Mouse (Mus musculus) inflammation-experienced regulatory T-cells, adult 6 months (primary cell): Measurements from ENCODE around the gene Trak1. TPM values are rescaled to one million over a fixed set of nuclear protein-coding genes. Genes with fewer than 3 reads are reported as not detected.
A peak's percentile ranks its signal among the peaks of the same experiment; 100 is the strongest.

Source experiments
- ATAC-seq: one replicate; pipeline ENCODE4 v1.8.0; 2017
- polyA plus RNA-seq, 3 experiments: library from polyadenylated mRNA; unstranded; fragments of 100-300 nt; shearing (Covaris generic); gene quantifications; one replicate each; pipeline ENCODE4 v1.2.1; 2017

Trak1 gene
- polyA plus RNA-seq, 3 experiments from 2014 or later: 7.5 to 12.9 (median 11.8) TPM

DNA sequence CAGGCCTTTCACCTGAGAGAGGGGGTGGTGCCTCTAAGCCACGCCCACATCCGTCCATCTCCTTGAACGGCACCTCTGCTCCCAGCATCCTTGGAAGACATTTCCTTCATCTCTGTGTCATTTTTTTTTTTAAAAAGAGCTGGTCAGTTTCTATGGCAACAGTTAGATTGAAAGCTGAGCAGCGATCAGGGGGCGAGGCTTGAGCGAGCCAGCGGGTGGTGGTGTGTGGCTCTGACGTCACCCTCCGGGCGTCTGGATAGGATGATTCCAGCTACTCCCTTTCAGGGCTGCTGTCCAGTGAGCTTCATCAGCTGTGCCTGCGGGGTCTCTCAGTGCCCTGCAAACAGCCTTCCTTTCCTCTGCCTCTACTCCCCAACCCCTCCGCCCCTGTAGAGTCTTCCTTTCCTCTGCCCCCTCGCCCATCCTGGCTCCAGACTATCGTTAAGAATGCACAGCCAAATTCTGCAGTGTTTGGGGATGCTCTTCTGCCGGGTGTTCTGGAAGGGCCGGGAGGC, 105.9 kb downstream of the Trak1 start:
- no peak for ATAC-seq

DNA sequence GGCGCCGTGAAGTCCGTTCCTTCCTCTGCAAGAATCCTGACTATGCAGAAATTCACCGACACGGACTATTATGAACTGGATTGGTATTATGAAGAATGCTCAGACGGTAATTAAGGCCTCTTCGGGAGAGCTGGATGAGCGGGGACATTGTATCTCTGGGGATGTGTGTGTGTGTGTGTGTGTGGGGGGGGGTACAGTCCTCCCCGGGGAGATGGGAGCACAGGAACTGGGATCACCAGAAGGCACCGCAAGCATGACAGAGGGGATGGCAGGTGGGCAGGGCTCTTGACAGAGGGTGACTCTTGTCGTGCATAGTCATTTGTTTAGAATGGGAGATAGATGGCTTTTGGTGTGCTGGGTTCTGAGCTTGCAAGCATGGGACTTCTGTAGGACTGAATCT, 106.4 kb downstream of the Trak1 start:
- ATAC-seq: no peak

DNA sequence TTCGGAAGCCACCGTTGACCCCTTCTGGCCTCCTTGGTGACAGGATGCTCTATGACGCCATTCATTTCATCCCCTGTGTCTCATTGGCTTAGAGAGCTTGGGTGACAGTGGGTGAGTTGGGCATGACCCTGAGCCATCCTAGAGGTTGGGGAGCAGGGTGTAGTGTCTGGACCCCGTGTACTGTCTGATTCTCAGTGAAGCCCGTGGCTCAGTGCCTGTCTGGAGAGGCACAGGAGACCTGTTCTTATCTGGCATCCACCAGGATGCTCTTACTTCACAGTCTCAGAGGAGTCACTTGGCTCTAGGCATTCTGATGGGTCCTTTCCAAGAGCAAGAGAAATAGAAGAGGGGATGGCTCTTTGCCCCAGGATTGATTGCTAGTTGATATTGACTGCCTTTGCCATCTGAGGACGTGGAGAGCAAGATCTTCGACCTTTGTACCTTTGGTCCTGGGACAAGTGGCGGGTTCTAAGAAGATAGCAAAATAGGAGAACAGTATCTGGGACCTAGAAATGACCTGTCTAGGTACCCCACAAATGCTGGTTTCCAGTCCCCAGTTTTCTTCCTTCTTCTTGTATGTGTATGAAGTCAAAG, 107.9 kb downstream of the Trak1 start:
- ATAC-seq: no peak

GRCm38 (mm10) chr9:121405792-121406191, 108.5 kb downstream of the Trak1 start:
- ATAC-seq: no peak

DNA sequence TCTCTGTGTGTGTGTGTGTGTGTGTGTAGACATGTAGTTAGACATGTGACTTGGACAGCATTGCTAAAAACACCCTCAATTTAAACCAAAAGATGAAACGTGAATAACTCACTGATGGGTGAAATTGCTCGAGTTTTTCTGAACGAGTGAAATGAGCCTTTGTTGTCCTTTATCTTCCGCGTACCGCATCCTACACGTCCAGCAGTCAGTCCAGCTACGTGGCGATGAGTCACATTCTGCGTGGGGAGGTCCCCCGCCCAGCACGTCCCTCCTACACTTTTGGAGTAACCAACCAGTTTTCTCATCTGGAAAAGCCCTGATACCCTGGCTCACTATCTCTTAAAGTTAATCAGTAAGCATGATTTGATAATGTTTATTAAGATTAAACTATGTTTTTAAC, 116.9 kb downstream of the Trak1 start:
- no peak for ATAC-seq

GRCm38 (mm10) chr9:121415626-121416241, 118.4 kb downstream of the Trak1 start:
- ATAC-seq: no peak

- no peak for ATAC-seq
These were observed 119.2 kb downstream of the Trak1 start for GRCm38 (mm10) chr9:121416460-121416859.

GRCm38 (mm10) chr9:121416872-121417637, 119.8 kb downstream of the Trak1 start:
- no peak for ATAC-seq

DNA sequence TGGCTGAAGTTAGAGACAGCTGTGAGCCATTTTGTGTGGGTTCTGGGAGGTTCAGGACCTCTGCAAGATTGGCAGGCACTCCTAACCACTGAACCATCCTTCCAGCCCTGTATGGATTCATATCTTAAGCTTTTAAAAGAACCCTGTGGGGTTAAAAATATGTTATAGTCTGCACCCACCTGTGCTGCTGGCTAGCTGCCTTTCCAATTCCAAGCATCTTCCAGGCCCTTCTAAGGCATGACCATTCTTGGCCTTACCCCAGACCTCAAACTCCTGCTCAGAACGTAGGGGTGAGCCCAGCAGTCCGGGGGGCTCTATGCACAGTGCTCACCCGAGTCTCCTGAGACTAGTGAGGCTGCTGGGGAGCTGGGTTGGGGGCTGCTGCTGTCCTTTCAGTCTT, 121.7 kb downstream of the Trak1 start:
- ATAC-seq: no peak

DNA sequence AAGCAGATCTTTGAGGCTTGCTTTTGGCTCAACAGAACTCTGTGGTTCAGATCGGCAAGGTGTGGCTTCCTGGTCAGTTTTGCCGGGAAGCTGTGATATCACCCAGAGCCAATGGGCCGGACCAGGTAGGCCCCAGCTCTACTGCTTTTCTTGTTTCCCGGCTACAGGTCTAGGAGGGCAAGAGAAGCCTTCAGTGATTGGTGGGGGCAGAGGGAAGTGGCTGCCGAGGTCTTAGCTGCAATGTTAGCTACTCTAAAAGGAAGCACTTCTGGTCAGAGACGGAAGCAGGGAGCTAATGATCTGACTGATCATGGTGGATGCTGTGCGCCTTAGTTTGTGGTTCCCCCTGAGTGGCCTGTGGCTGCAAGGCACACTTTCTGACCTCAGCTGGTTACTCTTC, 122.3 kb downstream of the Trak1 start:
- no peak for ATAC-seq

DNA sequence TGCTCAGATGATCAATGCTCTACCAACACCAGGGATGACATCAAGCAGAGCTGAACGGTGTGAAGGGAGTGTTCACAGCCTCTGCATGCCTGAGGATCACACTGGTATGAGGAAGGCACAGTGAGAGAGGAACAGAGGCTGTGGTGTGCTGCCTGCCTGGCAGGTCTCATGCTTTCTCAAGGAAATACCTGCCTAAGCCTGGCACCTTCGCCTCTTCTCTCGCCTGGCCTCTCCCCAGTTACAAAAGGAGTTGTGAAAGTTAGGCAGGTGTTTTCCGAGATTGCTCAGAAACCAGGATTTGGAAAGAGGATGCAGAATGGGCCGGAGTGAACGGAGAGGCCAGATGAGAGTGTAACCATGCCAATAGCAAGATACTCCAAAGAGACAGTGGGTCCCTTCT, 123.5 kb downstream of the Trak1 start:
- no peak for ATAC-seq

- no peak for ATAC-seq
These were observed 125.1 kb downstream of the Trak1 start for GRCm38 (mm10) chr9:121422402-121422801.

DNA sequence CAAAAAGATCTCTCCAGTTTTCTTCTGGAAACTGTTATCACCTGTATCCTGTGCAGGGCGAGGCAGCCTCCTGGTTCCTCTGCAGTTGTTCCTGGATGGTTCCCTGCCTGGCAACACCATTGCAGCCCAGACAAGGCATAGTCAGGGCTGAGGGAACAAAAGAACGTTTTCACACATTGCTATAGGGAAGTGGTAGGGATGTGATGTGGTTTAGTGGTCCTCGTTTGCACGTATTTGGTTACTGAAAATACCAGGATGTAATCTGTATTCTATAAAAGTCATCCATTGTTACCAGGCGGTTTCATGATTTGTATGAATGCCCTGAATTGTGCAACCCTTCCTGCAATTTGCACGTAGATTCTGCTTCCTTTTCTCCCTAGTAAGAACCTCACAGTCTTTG, 126.3 kb downstream of the Trak1 start:
- ATAC-seq: no peak

GRCm38 (mm10) chr9:121424281-121425164, 127.2 kb downstream of the Trak1 start:
- no peak for ATAC-seq

DNA sequence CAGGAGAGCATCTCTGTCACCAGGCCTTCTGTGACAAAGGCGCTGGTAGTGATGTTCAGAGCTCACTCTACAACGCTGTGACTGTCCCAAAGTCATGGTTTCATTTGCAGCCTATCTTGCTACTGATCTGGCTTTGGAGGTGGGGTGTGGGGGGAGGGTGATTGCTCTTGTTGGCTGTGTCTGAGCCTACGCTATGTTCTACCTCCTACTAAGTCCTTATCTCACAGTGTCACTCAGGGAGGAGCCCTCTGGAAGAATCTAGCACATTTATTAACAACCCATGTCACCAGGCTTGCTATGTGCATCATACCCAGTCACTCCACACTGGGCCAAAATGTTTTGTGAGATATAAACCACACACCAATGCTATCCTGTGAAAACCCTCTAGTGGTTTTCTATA, 129.1 kb downstream of the Trak1 start:
- peak; percentile 25 for ATAC-seq

DNA sequence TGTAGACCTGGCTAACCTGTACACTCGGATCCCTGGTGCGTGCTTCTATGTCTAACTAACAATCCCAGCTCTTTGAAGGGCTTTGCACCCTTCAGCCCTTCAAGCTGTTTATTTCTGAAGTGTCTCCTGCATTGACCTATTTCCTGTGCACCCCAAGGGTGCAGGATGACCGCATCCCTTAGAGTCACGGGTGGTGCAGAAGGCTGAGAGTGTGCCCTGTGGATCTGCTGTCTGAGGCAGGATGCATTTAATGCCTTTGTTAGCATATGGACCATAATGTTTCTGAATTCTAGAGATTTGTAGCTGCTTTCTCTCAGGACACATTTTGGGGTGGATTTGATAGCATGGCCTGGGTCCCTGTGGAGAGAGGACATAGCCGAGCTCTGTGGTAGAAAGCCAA, 129.6 kb downstream of the Trak1 start:
- no peak for ATAC-seq

GRCm38 (mm10) chr9:121429592-121429991, 132.3 kb downstream of the Trak1 start:
- no peak for ATAC-seq

GRCm38 (mm10) chr9:121430379-121430778, 133.1 kb downstream of the Trak1 start:
- no peak for ATAC-seq

DNA sequence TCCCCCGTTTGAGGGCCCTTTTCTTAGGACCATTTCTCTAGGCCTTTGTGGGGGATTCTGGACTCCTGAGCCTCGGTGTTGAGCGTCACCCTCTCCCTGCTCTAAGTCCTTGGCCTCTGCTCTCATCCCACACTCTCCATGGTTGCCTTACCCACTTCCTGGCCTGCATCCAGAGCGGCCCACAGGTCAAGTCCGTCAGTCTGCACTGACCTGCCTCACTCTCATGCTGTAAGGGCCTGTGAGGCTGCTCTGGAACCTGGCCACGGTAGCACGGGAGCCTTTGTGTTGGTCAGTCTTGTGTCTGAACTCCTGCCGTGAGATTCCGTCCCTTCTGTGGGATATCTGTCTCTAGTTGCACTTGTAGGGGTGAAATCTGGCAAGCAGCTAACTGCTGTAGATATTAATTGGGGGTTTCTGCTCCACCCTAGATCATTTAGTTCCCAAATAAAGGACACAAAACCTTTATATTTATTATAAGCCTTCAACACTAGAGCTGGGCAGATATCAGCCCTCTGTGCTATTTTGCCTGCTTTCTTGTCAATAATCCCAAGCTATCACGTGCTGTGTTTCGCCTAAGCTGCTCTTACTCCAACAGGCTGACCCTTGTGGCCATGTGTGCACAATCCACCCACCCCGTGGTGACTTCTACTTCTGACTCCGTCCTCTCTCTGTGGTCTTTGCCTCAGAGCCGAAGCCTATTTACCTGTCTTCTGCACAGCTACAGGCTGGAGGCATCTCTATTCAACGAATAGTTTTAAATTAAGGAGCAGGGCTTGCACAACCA, 136.6 kb downstream of the Trak1 start:
- ATAC-seq: no peak

GRCm38 (mm10) chr9:121435332-121435956, 138.1 kb downstream of the Trak1 start:
- ATAC-seq: no peak

DNA sequence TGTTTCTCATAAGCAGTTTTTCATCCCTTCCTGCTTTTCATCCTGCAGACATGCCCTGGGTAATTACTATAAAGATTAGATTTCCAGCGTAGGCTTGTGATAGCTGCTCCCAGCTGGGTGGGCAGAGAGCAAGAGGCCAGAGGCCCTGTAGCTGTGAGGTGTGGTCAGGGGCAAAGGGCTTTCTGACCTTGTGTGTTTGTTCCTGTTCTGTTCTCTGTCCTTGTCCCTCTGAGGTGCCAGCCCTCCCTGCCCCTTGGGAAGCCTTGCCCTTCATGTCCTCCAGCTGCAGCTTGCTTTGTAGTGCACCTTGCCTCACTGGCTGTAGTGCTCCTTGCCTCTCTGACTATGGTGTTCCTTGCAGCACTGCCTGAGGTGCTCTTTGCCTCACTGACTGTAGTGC, 139.2 kb downstream of the Trak1 start:
- no peak for ATAC-seq

DNA sequence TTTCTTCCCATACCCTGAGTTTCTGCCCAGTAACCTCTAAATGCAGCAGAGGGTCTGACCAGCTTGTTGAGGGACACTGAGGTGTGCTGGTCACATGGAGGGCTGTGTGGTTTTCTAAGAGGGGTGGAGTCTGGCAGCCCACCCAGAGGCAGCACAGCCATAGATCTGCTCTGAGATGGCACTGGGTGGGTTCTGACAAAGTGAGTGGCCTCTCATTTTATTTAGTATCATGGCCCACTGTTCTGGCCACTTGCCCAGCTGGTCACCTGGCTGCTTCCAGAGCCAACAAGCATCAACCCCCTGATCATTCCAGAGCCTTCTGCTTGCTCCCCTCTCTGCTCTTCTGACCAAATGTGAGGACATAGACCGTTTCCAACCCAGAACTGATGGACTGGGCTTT, 144.8 kb downstream of the Trak1 start:
- ATAC-seq: no peak
